Mouse (Mus musculus) limb, embryonic 13.5 days (tissue): ENCODE measurements at regions not wholly inside any gene's neighbourhood (a gene's known extent, or its start where the extent isn't known, plus 50 kb on each side); places are given as distances from the start of the nearest gene placed in this dataset.
A peak's percentile ranks its signal among the peaks of the same experiment; 100 is the strongest.

Experiments
- ATAC-seq: fragments of 200-750 bp; cut with Nextera tagmentation; 2 replicates; pipeline ENCODE4 v1.8.0; 2017; ENCODE audit warnings: low read depth, moderate number of reproducible peaks, moderate TSS enrichment; ENCODE audit not compliant: low FRiP score
- H3K27ac ChIP-seq: fragments of 300-500 bp; sonication (generic); 2 replicates; pipeline ENCODE4 v1.5.1; 2015; ENCODE audit warnings: inconsistent platforms, mild to moderate bottlenecking, moderate library complexity
- H3K27me3 ChIP-seq: fragments of 300-500 bp; sonication (generic); 2 replicates; pipeline ENCODE4 v1.6.1; 2015; ENCODE audit warnings: mild to moderate bottlenecking, inconsistent platforms
- H3K36me3 ChIP-seq: fragments of 300-500 bp; sonication (generic); 2 replicates; pipeline ENCODE4 v1.6.1; 2015; ENCODE audit warnings: inconsistent platforms, mild to moderate bottlenecking, moderate library complexity
- H3K4me1 ChIP-seq: fragments of 300-500 bp; sonication (generic); 2 replicates; pipeline ENCODE4 v1.6.1; 2015; ENCODE audit warnings: inconsistent platforms
- H3K4me2 ChIP-seq: fragments of 300-500 bp; sonication (generic); replicated peaks from 2 replicates; pipeline ENCODE4 v1.6.1; 2015; ENCODE audit warnings: inconsistent platforms, mild to moderate bottlenecking, moderate library complexity
- H3K4me3 ChIP-seq: fragments of 300-500 bp; sonication (generic); 2 replicates; pipeline ENCODE4 v1.5.1; 2015; ENCODE audit warnings: moderate library complexity, mild to moderate bottlenecking, inconsistent platforms
- H3K9ac ChIP-seq: fragments of 300-500 bp; sonication (generic); 2 replicates; pipeline ENCODE4 v1.6.1; 2015; ENCODE audit warnings: mild to moderate bottlenecking, inconsistent platforms
- H3K9me3 ChIP-seq: fragments of 300-500 bp; sonication (generic); 2 replicates; pipeline ENCODE4 v1.6.1; 2016; ENCODE audit warnings: inconsistent platforms
- WGBS: fragments of 180-500 bp; shearing (Covaris S2); methylation state at CpG from one replicate; pipeline ENCODE4 v1.1.7; 2015; 5-methylcytosine and 5-hydroxymethylcytosine counted together

DNA sequence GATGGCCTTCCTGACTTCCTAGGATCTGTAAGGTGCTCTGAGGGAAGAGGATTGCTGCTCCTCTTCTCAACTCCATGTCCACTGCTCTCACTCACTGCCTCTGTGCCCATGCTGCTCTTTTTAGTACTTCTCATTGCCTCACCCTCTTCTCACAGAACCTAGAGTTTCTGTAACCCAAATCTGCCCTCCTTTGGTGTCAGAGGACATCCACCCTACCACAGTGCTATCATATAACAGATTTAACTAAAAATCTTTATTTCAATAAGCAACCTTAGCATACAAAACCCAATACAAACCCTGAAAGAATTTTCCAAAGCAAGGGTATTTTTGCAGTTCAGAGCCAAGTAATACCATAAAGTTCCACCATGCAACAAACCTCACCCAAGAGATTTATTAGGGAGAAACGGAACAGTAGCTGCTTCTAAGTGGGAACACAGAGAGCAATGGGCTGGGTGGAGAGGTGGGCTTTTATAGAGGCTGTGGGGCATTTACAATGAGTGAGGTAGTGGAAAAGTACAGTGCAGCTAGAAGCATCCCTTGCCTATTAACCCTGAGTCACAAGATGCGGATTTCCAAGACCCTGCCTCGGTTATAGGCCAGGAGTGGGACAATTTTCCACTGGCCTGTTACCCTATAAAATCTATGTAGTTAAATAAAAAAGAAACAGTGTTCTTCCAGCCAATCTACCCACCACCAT, 306.8 kb downstream of the S1pr1 start:
- Histone ChIP-seq H3K27ac (peak overlapping the region; percentile 58; the same call in 1 of the 2 replicates), H3K4me2 (no peak overlapping the region)
- ATAC-seq: peak; percentile 96

DNA sequence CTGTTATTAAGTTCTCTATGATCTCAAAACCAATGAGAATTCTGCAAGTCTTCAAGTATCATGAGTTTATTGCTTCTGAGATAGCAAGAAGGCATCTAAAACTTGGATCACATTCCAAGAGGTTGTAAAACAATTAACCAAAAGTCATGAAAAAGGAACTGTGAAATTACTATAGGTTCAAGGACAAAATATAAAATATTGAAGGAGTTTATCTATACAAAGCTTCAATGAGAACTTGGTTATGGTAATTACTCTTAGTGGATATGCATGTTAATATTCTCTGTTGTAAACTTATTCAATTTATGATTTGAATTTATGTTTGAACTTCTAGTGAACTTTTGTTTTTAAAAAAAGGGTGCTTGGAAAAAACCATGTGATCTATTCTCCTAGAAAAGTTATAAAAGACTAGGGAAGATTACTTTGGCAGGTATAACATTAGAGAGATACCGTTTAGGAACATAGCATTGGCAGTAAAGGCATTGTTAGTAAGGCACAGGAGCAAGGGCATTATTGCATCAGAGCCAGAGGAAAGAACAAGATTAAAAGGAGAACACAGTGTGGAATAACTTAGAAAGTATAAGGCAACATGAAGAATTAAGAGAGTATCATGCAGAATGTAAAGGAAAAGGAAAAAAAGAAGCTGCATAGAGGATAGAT, 311.4 kb downstream of the S1pr1 start:
- Histone ChIP-seq H3K9ac (no peak overlapping the region), H3K27ac (no peak overlapping the region), H3K9me3 (no peaks in the 10 kb centered on the region), H3K4me3 (no peak overlapping the region), H3K4me2 (no peak overlapping the region), H3K4me1 (peaks cover 8% of the 10 kb centered on the region; the same call in 1 of the 2 replicates), H3K36me3 (no peaks in the 10 kb centered on the region), H3K27me3 (no peaks in the 10 kb centered on the region)
- WGBS: 76% methylated on average over 1 of the region's 1 CpGs
- no peak for ATAC-seq

More for the DNA sequence above, 306.8 kb downstream of the S1pr1 start:
- no peaks in the 10 kb centered on the region for H3K9me3 ChIP-seq
- peaks cover 8% of the 10 kb centered on the region; the same call in 1 of the 2 replicates for H3K4me1 ChIP-seq
- WGBS: 35% methylated on average over 3 of the region's 3 CpGs
- H3K27me3 ChIP-seq: no peaks in the 10 kb centered on the region
- H3K4me3 ChIP-seq: no peak overlapping the region
- no peaks in the 10 kb centered on the region for H3K36me3 ChIP-seq
- no peak overlapping the region for H3K9ac ChIP-seq

DNA sequence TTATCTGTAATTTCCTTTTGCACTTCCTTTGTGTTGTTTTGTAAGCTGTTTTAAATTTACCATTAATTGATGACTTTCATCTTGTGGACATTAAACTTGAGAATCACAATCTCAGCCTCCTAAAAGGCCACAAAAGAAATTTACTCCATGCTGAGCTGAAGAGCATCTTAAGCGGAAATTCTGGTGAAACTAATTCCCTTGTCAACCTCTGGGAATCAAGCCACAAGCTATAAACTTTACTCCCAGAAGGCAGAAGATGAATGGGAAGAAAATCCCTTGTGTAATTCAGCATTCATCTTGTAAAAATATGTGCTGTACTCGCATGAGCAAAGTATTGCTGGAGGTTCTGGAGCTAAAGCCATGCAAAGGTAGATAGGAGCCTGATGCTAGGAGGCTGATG, 350.0 kb downstream of the S1pr1 start:
- no peak overlapping the region for H3K9ac ChIP-seq
- H3K9me3 ChIP-seq: no peaks in the 10 kb centered on the region
- no peak for ATAC-seq
- H3K4me3 ChIP-seq: no peak overlapping the region
- H3K4me2 ChIP-seq: no peak overlapping the region
- no peak overlapping the region for H3K27ac ChIP-seq
- 30% methylated on average over 2 of the region's 2 CpGs for WGBS
- H3K36me3 ChIP-seq: no peaks in the 10 kb centered on the region
- H3K27me3 ChIP-seq: no peaks in the 10 kb centered on the region
- peaks cover 5% of the 10 kb centered on the region; the same call in 1 of the 2 replicates for H3K4me1 ChIP-seq
